Mouse (Mus musculus) erythroblast, embryonic 14.5 days (primary cell): ENCODE results near the gene Slc35f5.

Source experiments
- GATA1 ChIP-seq: IDR thresholded peaks from 2 replicates; pipeline ENCODE4 v1.6.1; 2012; ENCODE audit warnings: low read length, inconsistent platforms, mixed read lengths
- TAL1 ChIP-seq: IDR thresholded peaks from 3 replicates; pipeline ENCODE4 v1.6.1; 2012; ENCODE audit warnings: low read length, inconsistent platforms, mixed read lengths

GRCm38 (mm10) chr1:125549872-125550271 lies 10.5 kb upstream of the Slc35f5 start:
- no peak for TF ChIP-seq GATA1
- TF ChIP-seq TAL1: no peak
